Mouse (Mus musculus) MEL (cell line): ENCODE results near the gene Fkbp9. TPM values are rescaled to one million over a fixed set of nuclear protein-coding genes. Genes with fewer than 3 reads are reported as not detected.
"Not testable (repeated sequence)": the region's sequence is repeated elsewhere in the genome, so short reads cannot be mapped to it uniquely, and the experiment has no call there.

Source experiments
- DNase-seq: peaks from one replicate; pipeline ENCODE4 v3.0.0; 2011; ENCODE audit warnings: low read depth, low spot score
- H3K27ac ChIP-seq: 2 replicates; pipeline ENCODE4 v1.5.1; 2012; ENCODE audit warnings: low read depth, mild to moderate bottlenecking, control low read depth, low read length, moderate library complexity; ENCODE audit not compliant: control insufficient read depth
- H3K27me3 ChIP-seq, 2 experiments: fragments of 150-350 bp in 1 of 2; sonication (generic) in 1 of 2; 2 replicates each; pipeline ENCODE4 v1.6.1; 2012; ENCODE audit warnings: low read length in 2 of 2, mild to moderate bottlenecking in 2 of 2, improper control_type of control experiment in 1 of 2, moderate library complexity in 1 of 2; ENCODE audit not compliant: insufficient read depth in 2 of 2, control insufficient read depth in 1 of 2
- H3K36me3 ChIP-seq, 2 experiments: 2 replicates each; pipeline ENCODE4 v1.6.1; 2012 to 2014; ENCODE audit warnings: low read length in 2 of 2, improper control_type of control experiment in 1 of 2, inconsistent platforms in 1 of 2, mild to moderate bottlenecking in 1 of 2; ENCODE audit not compliant: insufficient read depth in 2 of 2, control insufficient read depth in 1 of 2
- H3K4me1 ChIP-seq, 2 experiments: fragments of 150-350 bp in 1 of 2; sonication (generic) in 1 of 2; 2 replicates each; pipeline ENCODE4 v1.6.1; 2012; ENCODE audit warnings: low read length in 2 of 2, improper control_type of control experiment in 1 of 2, mild to moderate bottlenecking in 1 of 2; ENCODE audit not compliant: insufficient read depth in 2 of 2, control insufficient read depth in 1 of 2
- H3K4me3 ChIP-seq, 2 experiments: fragments of 150-350 bp in 1 of 2; sonication (generic) in 1 of 2; 2 replicates each; pipeline ENCODE4 v1.5.1; 2012; ENCODE audit warnings: low read depth in 2 of 2, low read length in 2 of 2, mild to moderate bottlenecking in 2 of 2, moderate library complexity in 2 of 2, control low read depth in 1 of 2, improper control_type of control experiment in 1 of 2; ENCODE audit not compliant: control insufficient read depth in 1 of 2, insufficient read depth in 1 of 2
- H3K79me2 ChIP-seq: 2 replicates; pipeline ENCODE4 v1.6.1; 2012; ENCODE audit warnings: mild to moderate bottlenecking, low read length, moderate library complexity; ENCODE audit not compliant: control insufficient read depth, poor library complexity, insufficient read depth
- H3K9ac ChIP-seq: 2 replicates; pipeline ENCODE4 v1.6.1; 2012; ENCODE audit warnings: low read depth, mild to moderate bottlenecking, control low read depth, low read length, moderate library complexity; ENCODE audit not compliant: control insufficient read depth, poor library complexity, severe bottlenecking
- H3K9me3 ChIP-seq: fragments of 150-350 bp; sonication (generic); replicated peaks from 2 replicates; pipeline ENCODE4 v1.6.1; 2012; ENCODE audit warnings: mild to moderate bottlenecking, low read length, improper control_type of control experiment, moderate library complexity; ENCODE audit not compliant: insufficient read depth
- BHLHE40 ChIP-seq: IDR thresholded peaks from 2 replicates; pipeline ENCODE4 v1.6.1; 2012; ENCODE audit warnings: low read depth, mild to moderate bottlenecking, inconsistent platforms, low read length, improper control_type of control experiment, borderline replicate concordance
- CHD2 ChIP-seq: IDR thresholded peaks from 2 replicates; pipeline ENCODE4 v1.6.1; 2011; ENCODE audit warnings: low read length, improper control_type of control experiment
- CTCF ChIP-seq, 3 experiments: IDR thresholded peaks in 2 of 3; conservative IDR thresholded peaks in 1 of 3; 2 replicates each; pipeline ENCODE4 v1.5.1; 2011 to 2012; ENCODE audit warnings: low read length in 3 of 3, low read depth in 2 of 3, mild to moderate bottlenecking in 2 of 3, improper control_type of control experiment in 1 of 3, inconsistent platforms in 1 of 3, mixed read lengths in 1 of 3, moderate library complexity in 1 of 3; ENCODE audit not compliant: control insufficient read depth in 1 of 3, insufficient read depth in 1 of 3, poor library complexity in 1 of 3, severe bottlenecking in 1 of 3
- EP300 ChIP-seq, 2 experiments: IDR thresholded peaks; 2 replicates each; pipeline ENCODE4 v1.6.1; 2011; ENCODE audit warnings: improper control_type of control experiment in 2 of 2, low read length in 2 of 2, low read depth in 1 of 2, mild to moderate bottlenecking in 1 of 2
- GABPA ChIP-seq: IDR thresholded peaks from 2 replicates; pipeline ENCODE4 v1.6.1; 2012; ENCODE audit warnings: low read depth, mild to moderate bottlenecking, inconsistent platforms, low read length, improper control_type of control experiment, moderate library complexity
- HCFC1 ChIP-seq: IDR thresholded peaks from 2 replicates; pipeline ENCODE4 v1.6.1; 2012; ENCODE audit warnings: low read depth, mild to moderate bottlenecking, inconsistent platforms, low read length, improper control_type of control experiment, moderate library complexity
- JUND ChIP-seq: IDR thresholded peaks from 2 replicates; pipeline ENCODE4 v1.6.1; 2011; ENCODE audit warnings: low read depth, mild to moderate bottlenecking, improper control_type of control experiment, low read length
- KAT2A ChIP-seq: conservative IDR thresholded peaks from 2 replicates; pipeline ENCODE4 v1.6.1; 2012; ENCODE audit warnings: low read depth, low read length, improper control_type of control experiment, inconsistent platforms
- MAX ChIP-seq: IDR thresholded peaks from 2 replicates; pipeline ENCODE4 v1.6.1; 2011; ENCODE audit warnings: low read length, improper control_type of control experiment
- MEF2A ChIP-seq: IDR thresholded peaks from 2 replicates; pipeline ENCODE4 v1.6.1; 2014; ENCODE audit warnings: low read depth, mild to moderate bottlenecking, inconsistent platforms, low read length, improper control_type of control experiment; ENCODE audit not compliant: poor library complexity, insufficient replicate concordance, severe bottlenecking; ENCODE audit errors: extremely low read depth
- MYB ChIP-seq: IDR thresholded peaks from 2 replicates; pipeline ENCODE4 v1.6.1; 2011; ENCODE audit warnings: mild to moderate bottlenecking, low read depth, low read length, improper control_type of control experiment
- NRF1 ChIP-seq: IDR thresholded peaks from 2 replicates; pipeline ENCODE4 v1.6.1; 2014; ENCODE audit warnings: low read depth, mild to moderate bottlenecking, inconsistent platforms, low read length, improper control_type of control experiment, moderate library complexity; ENCODE audit not compliant: poor library complexity, insufficient read depth, severe bottlenecking
- POLR2AphosphoS2 ChIP-seq: IDR thresholded peaks from 2 replicates; pipeline ENCODE4 v1.6.1; 2011; ENCODE audit warnings: low read length, improper control_type of control experiment
- RAD21 ChIP-seq: IDR thresholded peaks from 2 replicates; pipeline ENCODE4 v1.6.1; 2011; ENCODE audit warnings: mild to moderate bottlenecking, low read depth, low read length, improper control_type of control experiment
- RCOR1 ChIP-seq: IDR thresholded peaks from 2 replicates; pipeline ENCODE4 v1.6.1; 2012; ENCODE audit warnings: low read depth, mild to moderate bottlenecking, inconsistent platforms, low read length, improper control_type of control experiment
- SIN3A ChIP-seq: IDR thresholded peaks from 2 replicates; pipeline ENCODE4 v1.6.1; 2012; ENCODE audit warnings: low read length, improper control_type of control experiment, inconsistent platforms
- SMC3 ChIP-seq: IDR thresholded peaks from 2 replicates; pipeline ENCODE4 v1.6.1; 2011; ENCODE audit warnings: low read depth, low read length, improper control_type of control experiment
- TAL1 ChIP-seq: IDR thresholded peaks from 2 replicates; pipeline ENCODE4 v1.6.1; 2012; ENCODE audit warnings: mild to moderate bottlenecking, inconsistent platforms, low read length, moderate library complexity, mixed read lengths
- TCF12 ChIP-seq: IDR thresholded peaks from 2 replicates; pipeline ENCODE4 v1.6.1; 2014; ENCODE audit warnings: low read depth, mild to moderate bottlenecking, inconsistent platforms, low read length, improper control_type of control experiment, moderate library complexity
- UBTF ChIP-seq: IDR thresholded peaks from 2 replicates; pipeline ENCODE4 v1.6.1; 2012; ENCODE audit warnings: low read depth, mild to moderate bottlenecking, inconsistent platforms, low read length, improper control_type of control experiment, moderate library complexity, borderline replicate concordance; ENCODE audit not compliant: insufficient read depth
- USF1 ChIP-seq: IDR thresholded peaks from 2 replicates; pipeline ENCODE4 v1.6.1; 2014; ENCODE audit warnings: low read depth, mild to moderate bottlenecking, inconsistent platforms, low read length, improper control_type of control experiment, moderate library complexity
- ZC3H11A ChIP-seq: IDR thresholded peaks from 2 replicates; pipeline ENCODE4 v1.6.1; 2012; ENCODE audit warnings: low read depth, mild to moderate bottlenecking, inconsistent platforms, low read length, improper control_type of control experiment
- ZKSCAN1 ChIP-seq: IDR thresholded peaks from 2 replicates; pipeline ENCODE4 v1.6.1; 2012; ENCODE audit warnings: low read depth, mild to moderate bottlenecking, inconsistent platforms, low read length, improper control_type of control experiment, moderate library complexity
- ZNF384 ChIP-seq: IDR thresholded peaks from 2 replicates; pipeline ENCODE4 v1.6.1; 2012; ENCODE audit warnings: low read depth, mild to moderate bottlenecking, inconsistent platforms, low read length, improper control_type of control experiment
- polyA plus RNA-seq, 2 experiments: library from polyadenylated mRNA; stranded (reverse) in 1 of 2; unstranded in 1 of 2; fragments of >175 nt in 1 of 2; fragments of >200 nt in 1 of 2; gene quantifications; 2 replicates each; pipeline versions ENCODE4 v1.2.1 to v1.2.4; 2012; ENCODE audit warnings: low replicate concordance in 2 of 2, low read depth in 1 of 2; ENCODE audit not compliant: insufficient read length in 2 of 2, insufficient read depth in 1 of 2, missing spikeins in 1 of 2
- total RNA-seq: library from RNA; depleted of rRNA; stranded (reverse); fragments of 300-350 nt; gene quantifications from 2 replicates; pipeline ENCODE4 v1.2.3, GENCODE M21; 2012

Fkbp9 gene
- total and polyA plus RNA-seq, 3 experiments, result 3.0 to 19.5 TPM; not detected in 1

DNA sequence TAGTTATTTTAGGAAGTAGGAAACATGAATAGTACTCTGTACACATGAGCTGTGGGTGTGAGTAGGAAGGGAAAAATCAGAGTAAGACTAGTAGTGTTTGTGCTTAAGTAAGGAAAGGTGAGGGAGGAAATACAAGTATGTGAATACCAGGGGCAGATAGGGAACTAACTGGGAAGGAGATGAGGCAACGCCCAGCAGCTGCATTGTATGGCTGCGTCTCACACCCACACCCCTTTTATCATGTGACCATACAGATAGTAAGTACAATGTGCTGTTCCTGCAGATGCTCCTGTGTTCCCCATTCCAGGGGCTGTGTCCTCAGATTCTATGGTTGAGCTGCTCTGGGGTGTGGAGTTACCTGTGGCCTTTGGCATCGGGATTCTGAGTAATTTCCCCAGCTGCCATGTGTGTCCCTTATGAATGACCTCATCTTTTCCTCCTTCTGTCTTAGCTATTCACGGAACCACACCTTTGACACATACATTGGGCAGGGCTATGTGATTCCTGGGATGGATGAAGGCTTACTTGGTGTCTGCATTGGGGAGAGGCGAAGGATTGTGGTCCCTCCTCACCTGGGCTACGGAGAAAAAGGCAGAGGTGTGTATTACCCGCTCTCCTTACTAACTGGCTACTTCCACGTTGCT, 28.5 kb downstream of the Fkbp9 start (continued):
- peak; percentile 49; the same call in 1 of the 2 replicates for TF ChIP-seq SIN3A
- TF ChIP-seq ZKSCAN1, result no peak
- no peak for TF ChIP-seq CHD2
- no peak for TF ChIP-seq SMC3
- TF ChIP-seq GABPA, result no peak
- TF ChIP-seq NRF1, result no peak
- no peak for TF ChIP-seq MYB
- TF ChIP-seq ZC3H11A, result no peak
- no peak for TF ChIP-seq UBTF
- no peak for TF ChIP-seq JUND
- TF ChIP-seq KAT2A, result no peak
- no peak for TF ChIP-seq TCF12
- peak; percentile 38 to 71; a peak in 3 of 4 replicates for TF ChIP-seq EP300 (IDR thresholded peaks at IDR 0.05; ENCODE audit: low read depth in 1 of 2, low read length in 2 of 2)
- TF ChIP-seq BHLHE40, result no peak
- no peak for TF ChIP-seq POLR2AphosphoS2
- peak; percentile 64 for TF ChIP-seq MAX
- TF ChIP-seq MEF2A, result no peak
- TF ChIP-seq, all 39 proteins: peak for 8

DNA sequence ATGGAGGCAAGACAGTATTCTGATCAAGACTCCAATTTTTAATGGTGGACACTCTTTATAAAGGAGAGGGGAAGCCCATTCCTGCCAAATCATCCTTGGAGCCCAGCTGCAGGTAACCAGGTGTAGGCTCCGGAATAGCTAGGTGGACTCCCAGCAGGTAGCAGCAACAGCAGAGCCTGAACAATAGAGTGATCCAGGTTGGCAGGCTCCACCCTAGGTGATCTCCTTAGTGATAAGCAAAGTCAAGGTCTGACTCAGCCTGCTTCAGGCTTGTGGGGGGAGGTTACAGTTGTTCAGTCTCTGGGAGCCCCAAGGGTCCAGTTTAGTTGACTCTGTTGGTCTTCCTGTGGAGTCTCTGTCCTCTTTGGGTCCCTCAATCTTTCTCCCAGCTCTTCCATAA, 35.0 kb downstream of the Fkbp9 start:
- H3K9me3 ChIP-seq, H3K9ac ChIP-seq, H3K79me2 ChIP-seq, H3K4me3 ChIP-seq, H3K27ac ChIP-seq, DNase-seq, H3K27me3 ChIP-seq: not testable (repeated sequence)
- Histone ChIP-seq H3K4me1 (peaks cover 8 to 33% of the 10 kb centered on the region in 2 experiments), H3K36me3 (peaks cover 0 to 28% of the 10 kb centered on the region in 2 experiments; a peak in 2 of 4 replicates)

DNA sequence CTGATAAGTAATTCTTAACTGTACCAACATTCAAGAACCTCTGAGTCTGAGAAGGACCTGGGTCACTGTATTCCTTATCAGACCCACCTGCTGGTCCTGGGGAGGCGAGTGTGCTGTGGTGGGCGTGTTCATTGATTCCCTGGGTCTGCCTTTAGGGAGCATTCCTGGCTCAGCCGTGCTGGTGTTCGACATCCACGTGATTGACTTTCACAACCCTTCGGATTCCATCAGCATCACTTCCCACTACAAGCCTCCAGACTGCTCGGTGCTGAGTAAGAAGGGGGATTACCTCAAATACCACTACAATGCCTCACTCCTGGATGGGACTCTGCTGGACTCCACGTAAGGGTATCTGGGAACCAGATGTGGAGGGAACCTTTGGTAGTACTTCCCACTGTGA, 36.7 kb downstream of the Fkbp9 start:
- H3K36me3 ChIP-seq, result peaks cover 0 to 28% of the 10 kb centered on the region in 2 experiments; a peak in 2 of 4 replicates
- no peaks in the 10 kb centered on the region for H3K79me2 ChIP-seq
- no peaks in the 10 kb centered on the region for H3K27me3 ChIP-seq
- no peak overlapping the region for H3K4me3 ChIP-seq
- H3K9me3 ChIP-seq, result no peaks in the 10 kb centered on the region
- no peak for TF ChIP-seq MYB
- no peak for TF ChIP-seq NRF1
- no peak for TF ChIP-seq JUND
- TF ChIP-seq BHLHE40, result no peak
- TF ChIP-seq EP300 (IDR thresholded peaks at IDR 0.05; ENCODE audit: low read depth in 1 of 2, low read length in 2 of 2), result no peak
- TF ChIP-seq HCFC1, result no peak
- no peak for TF ChIP-seq CTCF (IDR thresholded peaks at IDR 0.05 in 2 of 3, conservative IDR thresholded peaks at IDR 0.05 in 1 of 3; ENCODE audit: control insufficient read depth in 1 of 3, insufficient read depth in 1 of 3, low read depth in 2 of 3, low read length in 3 of 3, poor library complexity in 1 of 3, severe bottlenecking in 1 of 3)
- no peak for TF ChIP-seq RCOR1
- no peak for TF ChIP-seq RAD21
- peak; percentile 36; the same call in 1 of the 2 replicates for TF ChIP-seq ZNF384
- TF ChIP-seq TCF12, result no peak
- no peak for TF ChIP-seq ZKSCAN1
- TF ChIP-seq USF1, result no peak
- no peak for TF ChIP-seq POLR2AphosphoS2
- peak; percentile 38; the same call in 1 of the 2 replicates for TF ChIP-seq TAL1
- DNase-seq, result no peak
- no peak overlapping the region for H3K9ac ChIP-seq
- H3K27ac ChIP-seq, result no peak overlapping the region
- peaks cover 8 to 33% of the 10 kb centered on the region in 2 experiments for H3K4me1 ChIP-seq
